Mouse (Mus musculus): ENCODE data around the gene Ice1. TPM values are rescaled to one million over a fixed set of nuclear protein-coding genes. Genes with fewer than 3 reads are reported as not detected.

The Ice1 gene
- total and polyA plus RNA-seq, 3 experiments: 24.3 to 30.4 (median 25.7) TPM

DNA sequence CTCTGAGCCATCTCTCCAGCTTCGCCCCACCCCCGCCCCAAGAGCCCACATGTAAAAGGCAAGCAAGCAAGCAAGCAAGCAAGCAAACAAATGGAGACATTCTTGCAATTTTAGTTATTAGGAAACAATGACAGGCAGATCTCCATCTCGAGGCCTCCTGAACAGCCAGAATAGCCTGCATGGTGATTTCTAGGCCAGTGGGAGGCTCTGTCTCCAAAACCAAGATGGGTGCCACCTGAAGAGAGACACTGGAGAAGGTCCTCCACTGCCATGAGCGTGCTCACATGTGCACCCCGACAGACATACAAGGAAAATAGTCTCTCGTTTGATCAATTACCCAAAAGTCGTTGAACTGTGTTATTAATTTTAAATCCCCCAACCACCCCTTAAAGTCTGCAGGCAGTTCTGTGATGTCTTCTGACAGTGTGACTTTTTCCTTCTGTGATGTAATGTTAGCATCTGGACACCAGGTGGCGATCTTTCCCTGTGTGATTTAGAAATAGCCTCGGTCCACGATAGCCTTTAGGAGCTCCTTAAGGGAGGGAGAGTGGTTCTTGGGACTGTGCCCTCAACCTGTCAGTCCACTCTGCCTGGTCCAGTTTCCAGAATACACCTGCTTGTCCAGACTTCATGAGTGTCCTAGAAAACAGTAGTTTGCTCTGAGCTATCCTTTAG is 6.1 kb upstream of the Ice1 start:
- intact Hi-C loops (cut with DNase I): loop anchor here (1.0 to 2.0 kb wide), 4 partner anchors 33 to 358 kb away; no protein-coding TSS in a partner anchor
- Histone ChIP-seq H3K9ac (ENCODE audit: low read depth, low read length) (no peak overlapping the region), H3K4me1 (ENCODE audit: control insufficient read depth, insufficient read depth, low read length) (peaks cover under 1% of the 10 kb centered on the region), H3K4me3 (no peak overlapping the region), H3K79me2 (replicated peaks; ENCODE audit: control insufficient read depth, insufficient read depth, low read length) (no peaks in the 10 kb centered on the region), H3K27me3 (ENCODE audit: control insufficient read depth, insufficient read depth, low read length) (no peaks in the 10 kb centered on the region), H3K36me3 (ENCODE audit: control insufficient read depth, insufficient read depth, low read length) (no peaks in the 10 kb centered on the region), H3K27ac (no peak overlapping the region)
- peak; percentile 36 to 50 for DNase-seq
- 20% methylated on average over 10 of the region's 10 CpGs for WGBS
- peak; percentile 85 for TF ChIP-seq CTCF (IDR thresholded peaks at IDR 0.05)
- TF ChIP-seq POLR2A (IDR thresholded peaks at IDR 0.05; ENCODE audit: insufficient read depth, low read depth, low read length): no peak
- TF ChIP-seq EP300 (IDR thresholded peaks at IDR 0.05; ENCODE audit: insufficient read depth, low read depth, low read length): 0 out of 2 replicates have a peak, but pooled peaks have one; percentile 15

- Histone ChIP-seq H3K27me3 (ENCODE audit: control insufficient read depth, insufficient read depth, low read length) (no peaks in the 10 kb centered on the region), H3K4me3 (no peak overlapping the region), H3K27ac (no peak overlapping the region), H3K36me3 (ENCODE audit: control insufficient read depth, insufficient read depth, low read length) (no peaks in the 10 kb centered on the region), H3K9ac (ENCODE audit: low read depth, low read length) (no peak overlapping the region), H3K4me1 (ENCODE audit: control insufficient read depth, insufficient read depth, low read length) (peaks cover 2% of the 10 kb centered on the region), H3K79me2 (replicated peaks; ENCODE audit: control insufficient read depth, insufficient read depth, low read length) (no peaks in the 10 kb centered on the region)
- TF ChIP-seq CTCF (IDR thresholded peaks at IDR 0.05): peak; percentile 47
- TF ChIP-seq POLR2A (IDR thresholded peaks at IDR 0.05; ENCODE audit: insufficient read depth, low read depth, low read length): no peak
- intact Hi-C loops (cut with DNase I): loop anchor here (2.0 kb wide), 1 partner anchor 31 kb away; no protein-coding TSS in a partner anchor
- WGBS: 64% methylated on average over 4 of the region's 4 CpGs
- DNase-seq: no peak
These were observed 4.5 kb upstream of the Ice1 start for GRCm38 (mm10) chr13:70641941-70642340.

- intact Hi-C loops (cut with DNase I): no loop called here
- H3K4me3 ChIP-seq: no peak overlapping the region
- H3K9ac ChIP-seq (ENCODE audit: low read depth, low read length): no peak overlapping the region
- H3K27me3 ChIP-seq (ENCODE audit: control insufficient read depth, insufficient read depth, low read length): no peaks in the 10 kb centered on the region
- WGBS: 62% methylated on average over 5 of the region's 5 CpGs
- no peak for TF ChIP-seq POLR2A (IDR thresholded peaks at IDR 0.05; ENCODE audit: insufficient read depth, low read depth, low read length)
- TF ChIP-seq EP300 (IDR thresholded peaks at IDR 0.05; ENCODE audit: insufficient read depth, low read depth, low read length): no peak
- TF ChIP-seq CTCF (IDR thresholded peaks at IDR 0.05): no peak
- 0 out of 2 replicates have a peak, but pooled peaks cover 4% of the 10 kb centered on the region for H3K79me2 ChIP-seq (replicated peaks; ENCODE audit: control insufficient read depth, insufficient read depth, low read length)
- H3K4me1 ChIP-seq (ENCODE audit: control insufficient read depth, insufficient read depth, low read length): peaks cover 5% of the 10 kb centered on the region
- H3K27ac ChIP-seq: no peak overlapping the region
- DNase-seq: no peak
- no peaks in the 10 kb centered on the region for H3K36me3 ChIP-seq (ENCODE audit: control insufficient read depth, insufficient read depth, low read length)
These were observed 3.9 kb upstream of the Ice1 start for GRCm38 (mm10) chr13:70641381-70641780.

- H3K4me1 ChIP-seq (ENCODE audit: control insufficient read depth, insufficient read depth, low read length): peaks cover 6% of the 10 kb centered on the region
- H3K27ac ChIP-seq: no peak overlapping the region
- TF ChIP-seq CTCF (IDR thresholded peaks at IDR 0.05) (no peak), EP300 (IDR thresholded peaks at IDR 0.05; ENCODE audit: insufficient read depth, low read depth, low read length) (no peak), POLR2A (IDR thresholded peaks at IDR 0.05; ENCODE audit: insufficient read depth, low read depth, low read length) (no peak)
- no peaks in the 10 kb centered on the region for H3K27me3 ChIP-seq (ENCODE audit: control insufficient read depth, insufficient read depth, low read length)
- H3K9ac ChIP-seq (ENCODE audit: low read depth, low read length): no peak overlapping the region
- 0 out of 2 replicates have a peak, but pooled peaks cover 4% of the 10 kb centered on the region for H3K79me2 ChIP-seq (replicated peaks; ENCODE audit: control insufficient read depth, insufficient read depth, low read length)
- no peak overlapping the region for H3K4me3 ChIP-seq
- intact Hi-C loops (cut with DNase I): no loop called here
- no peaks in the 10 kb centered on the region; the same call in 1 of the 2 replicates for H3K36me3 ChIP-seq (ENCODE audit: control insufficient read depth, insufficient read depth, low read length)
- 29% methylated on average over 3 of the region's 3 CpGs for WGBS
- no peak for DNase-seq
These were observed 2.2 kb upstream of the Ice1 start for GRCm38 (mm10) chr13:70639639-70640038.

DNA sequence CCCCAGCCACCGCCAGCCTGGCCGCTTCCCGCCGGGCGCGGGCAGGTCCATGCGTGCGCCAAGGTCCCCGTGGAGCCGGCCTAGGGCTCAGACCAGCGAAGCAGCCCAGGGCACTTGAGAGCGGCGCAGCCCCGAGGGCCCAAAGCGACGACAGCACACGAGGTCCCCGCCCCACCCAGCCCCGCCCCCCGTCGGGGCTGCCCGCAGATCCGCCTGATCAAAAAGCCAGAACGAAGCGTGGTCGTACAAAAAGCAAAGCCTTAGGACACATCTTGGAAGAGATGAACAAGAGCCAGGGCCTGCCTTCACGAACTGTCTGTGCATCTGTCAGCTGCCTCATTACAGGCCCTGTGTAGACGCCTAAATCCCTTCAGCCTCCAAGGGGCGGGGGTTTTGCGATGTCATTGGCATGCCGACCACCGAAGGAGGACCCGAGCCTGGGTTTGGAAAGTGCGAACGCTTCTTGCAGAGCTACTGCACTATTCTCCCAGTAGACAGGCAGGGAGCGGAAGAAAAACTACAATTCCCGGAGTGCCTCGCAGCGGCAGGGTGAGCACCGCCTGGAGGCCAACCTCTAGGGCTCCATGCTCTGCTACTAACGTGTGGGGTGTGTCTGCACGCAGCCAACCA is 343 bp upstream of the Ice1 start:
- Histone ChIP-seq H3K36me3 (ENCODE audit: control insufficient read depth, insufficient read depth, low read length) (no peaks in the 10 kb centered on the region; the same call in 1 of the 2 replicates), H3K9ac (ENCODE audit: low read depth, low read length) (peak overlapping the region; percentile 90), H3K79me2 (replicated peaks; ENCODE audit: control insufficient read depth, insufficient read depth, low read length) (peaks cover 4% of the 10 kb centered on the region; the same call in 1 of the 2 replicates), H3K4me1 (ENCODE audit: control insufficient read depth, insufficient read depth, low read length) (peaks cover 6% of the 10 kb centered on the region), H3K4me3 (peak overlapping the region; percentile 75), H3K27me3 (ENCODE audit: control insufficient read depth, insufficient read depth, low read length) (no peaks in the 10 kb centered on the region), H3K27ac (peak overlapping the region; percentile 98)
- peak; percentile 79 for TF ChIP-seq CTCF (IDR thresholded peaks at IDR 0.05)
- peak; percentile 86 for TF ChIP-seq EP300 (IDR thresholded peaks at IDR 0.05; ENCODE audit: insufficient read depth, low read depth, low read length)
- peak; percentile 61; the same call in 1 of the 2 replicates for TF ChIP-seq POLR2A (IDR thresholded peaks at IDR 0.05; ENCODE audit: insufficient read depth, low read depth, low read length)
- WGBS: under 1% methylated on average over 42 of the region's 42 CpGs
- peak; percentile 95 for DNase-seq
- intact Hi-C loops (cut with DNase I): loop anchor here (2.0 kb wide), 1 partner anchor 15 kb away; no protein-coding TSS in a partner anchor
